Mouse (Mus musculus): ENCODE data around the gene Mettl26.
"Not testable (repeated sequence)": the region's sequence is repeated elsewhere in the genome, so short reads cannot be mapped to it uniquely, and the experiment has no call there.

The Mettl26 gene

GRCm38 (mm10) chr17:25869954-25870353, 4.9 kb upstream of the Mettl26 start:
- DNase-seq: no peak

- not testable (repeated sequence) for DNase-seq
These were observed 3.3 kb upstream of the Mettl26 start for GRCm38 (mm10) chr17:25871566-25871965.

GRCm38 (mm10) chr17:25872676-25873075, 2.2 kb upstream of the Mettl26 start:
- no peak for DNase-seq

GRCm38 (mm10) chr17:25873405-25874147, 1.3 kb upstream of the Mettl26 start:
- no peak for DNase-seq

- no peak for DNase-seq
These were observed 640 bp upstream of the Mettl26 start for GRCm38 (mm10) chr17:25874148-25874720.

- DNase-seq: peak; percentile 92 to 94
These were observed 580 bp downstream of the Mettl26 start for GRCm38 (mm10) chr17:25875171-25876136.

GRCm38 (mm10) chr17:25876347-25876915, 1.6 kb downstream of the Mettl26 start:
- DNase-seq: peak in 1 of 2 experiments; percentile 15

- no peak for DNase-seq
These were observed 2.2 kb downstream of the Mettl26 start for GRCm38 (mm10) chr17:25877025-25877424.

- DNase-seq: peak; percentile 22 to 23
These were observed 3.1 kb downstream of the Mettl26 start for GRCm38 (mm10) chr17:25877741-25878610.

GRCm38 (mm10) chr17:25878611-25879180, 3.8 kb downstream of the Mettl26 start:
- DNase-seq: peak in 1 of 2 experiments; percentile 28

- DNase-seq: peak in 1 of 2 experiments; percentile 42
These were observed 4.4 kb downstream of the Mettl26 start for GRCm38 (mm10) chr17:25879261-25879660.

- peak in 1 of 2 experiments; percentile 27 for DNase-seq
These were observed 4.9 kb downstream of the Mettl26 start for GRCm38 (mm10) chr17:25879750-25880149.

GRCm38 (mm10) chr17:25880196-25880910, 5.5 kb downstream of the Mettl26 start, which contains the start of gene Wfikkn1:
Gene Wfikkn1 (minus strand): TSS chr17:25880858.
- DNase-seq: peak in 1 of 2 experiments; percentile 23

- no peak for DNase-seq
These were observed 6.2 kb downstream of the Mettl26 start for GRCm38 (mm10) chr17:25880913-25881641.

- DNase-seq: no peak
These were observed 6.8 kb downstream of the Mettl26 start for GRCm38 (mm10) chr17:25881691-25882090.

GRCm38 (mm10) chr17:25882306-25882705, 7.4 kb downstream of the Mettl26 start:
- no peak for DNase-seq

GRCm38 (mm10) chr17:25883268-25883667, 8.4 kb downstream of the Mettl26 start:
- no peak for DNase-seq

GRCm38 (mm10) chr17:25883824-25884223, 8.9 kb downstream of the Mettl26 start:
- no peak for DNase-seq

- peak in 1 of 2 experiments; percentile 58 for DNase-seq
These were observed 10.8 kb downstream of the Mettl26 start for GRCm38 (mm10) chr17:25885636-25886035.

GRCm38 (mm10) chr17:25886806-25887205, 11.9 kb downstream of the Mettl26 start:
- DNase-seq: no peak
